21 mouse cellular contexts compared by ENCODE assay signal in genomic region chr6:49958891-49959290, GRCm38 (mm10).
"Had no signal": no experiment of that assay in that cellular context is flagged by ENCODE, and none has a peak within 500 bp of the region (broad histone marks: within the 10 kb centered on the region; RNA-seq: fewer than 3 reads in every experiment).

No protein-coding gene starts in this region.

- DNase-seq: cerebellum, adult 2 months; cerebellum, adult 8-10 months; cerebellum, adult 9-10 months; cerebellum, adult 9-11 months; cerebellum, postnatal 10 days; cerebellum, postnatal 14 days; cerebellum, postnatal 25 days; cerebellum, postnatal 36 days; embryo, embryonic 11 days; forebrain, postnatal 0 days; gastrocnemius, adult 2 months; gastrocnemius, postnatal 10 days; gastrocnemius, postnatal 14 days; gastrocnemius, postnatal 25 days; gastrocnemius, postnatal 36 days; heart, adult 18-20 months; heart, adult 2 months had no signal

- ATAC-seq: forebrain, embryonic 13.5 days; forebrain, embryonic 14.5 days; forebrain, embryonic 15.5 days; forebrain, embryonic 16.5 days; forebrain, postnatal 0 days had no signal
